Mouse (Mus musculus): ENCODE data around the gene Mtfp1. TPM values are rescaled to one million over a fixed set of nuclear protein-coding genes. Genes with fewer than 3 reads are reported as not detected.
"Not testable (repeated sequence)": the region's sequence is repeated elsewhere in the genome, so short reads cannot be mapped to it uniquely, and the experiment has no call there.

Mtfp1 gene
- total RNA-seq, 2 experiments from 2014 or later: 52.1 to 53.4 TPM

- DNase-seq: no peak
- intact Hi-C loops (cut with DNase I): no loop called here
Measured at GRCm38 (mm10) chr11:4117372-4118071, 22.3 kb upstream of the Mtfp1 start.

GRCm38 (mm10) chr11:4116458-4117141, 21.4 kb upstream of the Mtfp1 start:
- no peak for DNase-seq
- intact Hi-C loops (cut with DNase I): no loop called here

GRCm38 (mm10) chr11:4115407-4115806, 20.2 kb upstream of the Mtfp1 start:
- DNase-seq: no peak
- intact Hi-C loops (cut with DNase I): no loop called here

GRCm38 (mm10) chr11:4114541-4114940, 19.3 kb upstream of the Mtfp1 start:
- intact Hi-C loops (cut with DNase I); DNase-seq: not testable (repeated sequence)

- intact Hi-C loops (cut with DNase I): no loop called here
- DNase-seq: no peak
Measured at GRCm38 (mm10) chr11:4113970-4114369, 18.7 kb upstream of the Mtfp1 start.

GRCm38 (mm10) chr11:4113496-4113895, 18.3 kb upstream of the Mtfp1 start:
- intact Hi-C loops (cut with DNase I): no loop called here
- DNase-seq: no peak

GRCm38 (mm10) chr11:4112861-4113260, 17.6 kb upstream of the Mtfp1 start:
- DNase-seq: no peak
- intact Hi-C loops (cut with DNase I): no loop called here

GRCm38 (mm10) chr11:4112033-4112432, 16.8 kb upstream of the Mtfp1 start:
- intact Hi-C loops (cut with DNase I): no loop called here
- DNase-seq: no peak

GRCm38 (mm10) chr11:4108691-4109090, 13.4 kb upstream of the Mtfp1 start:
- no peak for DNase-seq
- intact Hi-C loops (cut with DNase I): no loop called here

GRCm38 (mm10) chr11:4107901-4108300, 12.7 kb upstream of the Mtfp1 start:
- intact Hi-C loops (cut with DNase I); DNase-seq: not testable (repeated sequence)

- intact Hi-C loops (cut with DNase I): no loop called here
- no peak for DNase-seq
Measured at GRCm38 (mm10) chr11:4105444-4105843, 10.2 kb upstream of the Mtfp1 start.

- intact Hi-C loops (cut with DNase I): no loop called here
- no peak for DNase-seq
Measured at GRCm38 (mm10) chr11:4104989-4105388, 9.7 kb upstream of the Mtfp1 start.

GRCm38 (mm10) chr11:4103522-4103921, 8.3 kb upstream of the Mtfp1 start:
- intact Hi-C loops (cut with DNase I): no loop called here
- no peak for DNase-seq

GRCm38 (mm10) chr11:4101851-4102250, 6.6 kb upstream of the Mtfp1 start:
- intact Hi-C loops (cut with DNase I): no loop called here
- DNase-seq: no peak

- intact Hi-C loops (cut with DNase I): no loop called here
- no peak for DNase-seq
Measured at GRCm38 (mm10) chr11:4099447-4099846, 4.2 kb upstream of the Mtfp1 start.

GRCm38 (mm10) chr11:4098816-4099215, 3.6 kb upstream of the Mtfp1 start:
- intact Hi-C loops (cut with DNase I): no loop called here
- no peak for DNase-seq

GRCm38 (mm10) chr11:4098120-4098519, 2.9 kb upstream of the Mtfp1 start:
- intact Hi-C loops (cut with DNase I): no loop called here
- DNase-seq: no peak

- no peak for DNase-seq
- intact Hi-C loops (cut with DNase I): no loop called here
Measured at GRCm38 (mm10) chr11:4097091-4097621, 1.9 kb upstream of the Mtfp1 start.

GRCm38 (mm10) chr11:4096054-4096984, 1.1 kb upstream of the Mtfp1 start:
- peak; percentile 96 to 98 for DNase-seq
- intact Hi-C loops (cut with DNase I): no loop called here

GRCm38 (mm10) chr11:4094378-4095170, 671 bp downstream of the Mtfp1 start:
- peak in 1 of 2 experiments; percentile 60 for DNase-seq
- intact Hi-C loops (cut with DNase I): loop anchor here (2.0 kb wide), 1 partner anchor 28 kb away; the partner anchor contains the start of gene Sec14l2

All from gastrocnemius, postnatal 36 days (tissue).